Mouse (Mus musculus) stomach, postnatal 0 days (tissue): ENCODE data around the gene Nr6a1. TPM values are rescaled to one million over a fixed set of nuclear protein-coding genes. Genes with fewer than 3 reads are reported as not detected.

Experiments
- ATAC-seq: fragments of 200-750 bp; cut with Nextera tagmentation; 2 replicates; pipeline ENCODE4 v1.8.0; 2017; ENCODE audit not compliant: low FRiP score, low TSS enrichment
- DNase-seq: peaks from one replicate; pipeline ENCODE4 v3.0.0-alpha.2; 2016; ENCODE audit warnings: low spot score
- H3K27ac ChIP-seq: fragments of 300-500 bp; sonication (generic); replicated peaks from 2 replicates; pipeline ENCODE4 v1.5.1; 2014; ENCODE audit warnings: mild to moderate bottlenecking, control low read depth
- H3K27me3 ChIP-seq: fragments of 300-500 bp; sonication (generic); 2 replicates; pipeline ENCODE4 v1.6.1; 2014; ENCODE audit warnings: low read length; ENCODE audit not compliant: control insufficient read depth, insufficient read depth
- H3K36me3 ChIP-seq: fragments of 300-500 bp; sonication (generic); 2 replicates; pipeline ENCODE4 v1.6.1; 2014; ENCODE audit warnings: low read length, mixed read lengths; ENCODE audit not compliant: control insufficient read depth, insufficient read depth
- H3K4me1 ChIP-seq: fragments of 300-500 bp; sonication (generic); replicated peaks from 2 replicates; pipeline ENCODE4 v1.6.1; 2014; ENCODE audit warnings: antibody characterized with exemption; ENCODE audit not compliant: control insufficient read depth, insufficient read depth
- H3K4me2 ChIP-seq: fragments of 300-500 bp; sonication (generic); replicated peaks from 2 replicates; pipeline ENCODE4 v1.6.1; 2014; ENCODE audit warnings: low read depth, mild to moderate bottlenecking, control low read depth, moderate library complexity
- H3K4me3 ChIP-seq: fragments of 300-500 bp; sonication (generic); 2 replicates; pipeline ENCODE4 v1.5.1; 2014; ENCODE audit warnings: low read depth, low read length, control low read depth
- H3K9ac ChIP-seq: fragments of 300-500 bp; sonication (generic); 2 replicates; pipeline ENCODE4 v1.6.1; 2014; ENCODE audit warnings: mild to moderate bottlenecking, low read length, control low read depth, mixed read lengths
- H3K9me3 ChIP-seq: fragments of 300-500 bp; sonication (generic); 2 replicates; pipeline ENCODE4 v1.6.1; 2016; ENCODE audit warnings: low read length; ENCODE audit not compliant: control insufficient read depth
- CTCF ChIP-seq: IDR thresholded peaks from 2 replicates; pipeline ENCODE4 v1.5.1; 2016; ENCODE audit warnings: antibody characterized with exemption, low read depth, mild to moderate bottlenecking, moderate library complexity
- EP300 ChIP-seq: optimal IDR thresholded peaks from 2 replicates; pipeline ENCODE3; 2016; ENCODE audit warnings: antibody characterized with exemption
- WGBS: fragments of 180-500 bp; shearing (Covaris S2); extraction: QIAGEN DNeasy Blood & Tissue Kit; methylation state at CpG from one replicate; pipeline ENCODE4 v1.1.7; 2014; 5-methylcytosine and 5-hydroxymethylcytosine counted together
- polyA plus RNA-seq: library from polyadenylated mRNA; unstranded; fragments of >200 nt; fragmentation: Nextera tagmentation; extraction: Ambion mirVana; gene quantifications from 2 replicates; pipeline ENCODE4 v1.2.1, GENCODE M21; 2015

Nr6a1 gene
- polyA plus RNA-seq, 1 experiment from 2014 or later = 0.59 TPM

GRCm38 (mm10) chr2:38786216-38786960, 141.1 kb downstream of the Nr6a1 start:
- ATAC-seq (0 out of 2 replicates have a peak, but pooled peaks have one; percentile 21), DNase-seq (no peak)
- Histone ChIP-seq H3K9me3 (no peaks in the 10 kb centered on the region), H3K4me3 (no peak overlapping the region), H3K27ac (no peak overlapping the region), H3K4me1 (no peaks in the 10 kb centered on the region), H3K4me2 (no peak overlapping the region), H3K27me3 (no peaks in the 10 kb centered on the region), H3K36me3 (no peaks in the 10 kb centered on the region), H3K9ac (no peak overlapping the region)
- TF ChIP-seq CTCF = no peak
- TF ChIP-seq EP300 = no peak
- WGBS = 49% methylated on average over 5 of the region's 5 CpGs

- Histone ChIP-seq H3K4me3 (no peak overlapping the region), H3K9me3 (no peaks in the 10 kb centered on the region), H3K36me3 (no peaks in the 10 kb centered on the region), H3K4me2 (no peak overlapping the region), H3K27ac (no peak overlapping the region), H3K9ac (no peak overlapping the region), H3K4me1 (no peaks in the 10 kb centered on the region), H3K27me3 (no peaks in the 10 kb centered on the region)
- no peak for TF ChIP-seq CTCF
- TF ChIP-seq EP300 = no peak
- no peak for DNase-seq
- ATAC-seq = no peak
- WGBS = 41% methylated on average over 3 of the region's 3 CpGs
Measured at GRCm38 (mm10) chr2:38785113-38785512, 142.4 kb downstream of the Nr6a1 start.

GRCm38 (mm10) chr2:38784396-38784795, 143.1 kb downstream of the Nr6a1 start:
- peak; percentile 32 for DNase-seq
- H3K9ac ChIP-seq = no peak overlapping the region
- no peaks in the 10 kb centered on the region for H3K4me1 ChIP-seq
- no peaks in the 10 kb centered on the region for H3K9me3 ChIP-seq
- no peaks in the 10 kb centered on the region for H3K36me3 ChIP-seq
- peak; percentile 77 for ATAC-seq
- no peak overlapping the region for H3K27ac ChIP-seq
- H3K27me3 ChIP-seq = no peaks in the 10 kb centered on the region
- H3K4me2 ChIP-seq = no peak overlapping the region
- no peak overlapping the region for H3K4me3 ChIP-seq
- 41% methylated on average over 11 of the region's 11 CpGs for WGBS
- TF ChIP-seq EP300 (no peak), CTCF (no peak)

GRCm38 (mm10) chr2:38783364-38783763, 144.1 kb downstream of the Nr6a1 start:
- H3K27ac ChIP-seq = no peak overlapping the region
- no peaks in the 10 kb centered on the region for H3K9me3 ChIP-seq
- H3K27me3 ChIP-seq = no peaks in the 10 kb centered on the region
- DNase-seq (no peak), ATAC-seq (no peak)
- no peak overlapping the region for H3K9ac ChIP-seq
- no peak overlapping the region for H3K4me3 ChIP-seq
- no peaks in the 10 kb centered on the region for H3K36me3 ChIP-seq
- no peak for TF ChIP-seq CTCF
- no peak for TF ChIP-seq EP300
- no peak overlapping the region for H3K4me2 ChIP-seq
- H3K4me1 ChIP-seq = no peaks in the 10 kb centered on the region
- 72% methylated on average over 5 of the region's 5 CpGs for WGBS

GRCm38 (mm10) chr2:38782731-38783130, 144.8 kb downstream of the Nr6a1 start:
- 10% methylated on average over 1 of the region's 1 CpGs for WGBS
- no peak for TF ChIP-seq CTCF
- no peak for TF ChIP-seq EP300

GRCm38 (mm10) chr2:38781945-38782720, 145.4 kb downstream of the Nr6a1 start:
- Histone ChIP-seq H3K36me3 (no peaks in the 10 kb centered on the region), H3K9me3 (no peaks in the 10 kb centered on the region), H3K9ac (no peak overlapping the region), H3K27me3 (no peaks in the 10 kb centered on the region), H3K4me1 (no peaks in the 10 kb centered on the region), H3K27ac (no peak overlapping the region), H3K4me2 (no peak overlapping the region), H3K4me3 (no peak overlapping the region)
- 23% methylated on average over 6 of the region's 6 CpGs for WGBS
- ATAC-seq = no peak
- TF ChIP-seq CTCF = no peak
- TF ChIP-seq EP300 = no peak
- DNase-seq = no peak

More at GRCm38 (mm10) chr2:38782731-38783130, 144.8 kb downstream of the Nr6a1 start:
- no peaks in the 10 kb centered on the region for H3K27me3 ChIP-seq
- no peak for ATAC-seq
- no peaks in the 10 kb centered on the region for H3K4me1 ChIP-seq
- no peak overlapping the region for H3K27ac ChIP-seq
- no peak overlapping the region for H3K9ac ChIP-seq
- no peak overlapping the region for H3K4me2 ChIP-seq
- H3K4me3 ChIP-seq = no peak overlapping the region
- H3K36me3 ChIP-seq = no peaks in the 10 kb centered on the region
- H3K9me3 ChIP-seq = no peaks in the 10 kb centered on the region
- no peak for DNase-seq
